Mouse (Mus musculus) neural tube, embryonic 13.5 days (tissue): ENCODE results near the gene Spata5. TPM values are rescaled to one million over a fixed set of nuclear protein-coding genes. Genes with fewer than 3 reads are reported as not detected.
"Not testable (repeated sequence)": the region's sequence is repeated elsewhere in the genome, so short reads cannot be mapped to it uniquely, and the experiment has no call there.

ENCODE experiments used
- ATAC-seq: fragments of 200-750 bp; cut with Nextera tagmentation; 2 replicates; pipeline ENCODE4 v1.8.0; 2017; ENCODE audit warnings: low read depth, mild to moderate bottlenecking, moderate TSS enrichment, moderate library complexity
- H3K27ac ChIP-seq: fragments of 300-500 bp; sonication (generic); replicated peaks from 2 replicates; pipeline ENCODE4 v1.5.1; 2015; ENCODE audit warnings: moderate library complexity, mild to moderate bottlenecking, inconsistent platforms
- H3K27me3 ChIP-seq: fragments of 300-500 bp; sonication (generic); 2 replicates; pipeline ENCODE4 v1.6.1; 2015; ENCODE audit warnings: mild to moderate bottlenecking, inconsistent platforms
- H3K36me3 ChIP-seq: fragments of 300-500 bp; sonication (generic); 2 replicates; pipeline ENCODE4 v1.6.1; 2015; ENCODE audit warnings: mild to moderate bottlenecking, inconsistent platforms
- H3K4me1 ChIP-seq: fragments of 300-500 bp; sonication (generic); replicated peaks from 2 replicates; pipeline ENCODE4 v1.6.1; 2015; ENCODE audit warnings: inconsistent platforms
- H3K4me2 ChIP-seq: fragments of 300-500 bp; sonication (generic); 2 replicates; pipeline ENCODE4 v1.6.1; 2015; ENCODE audit warnings: inconsistent platforms, mild to moderate bottlenecking, moderate library complexity
- H3K4me3 ChIP-seq: fragments of 300-500 bp; sonication (generic); 2 replicates; pipeline ENCODE4 v1.5.1; 2015; ENCODE audit warnings: mild to moderate bottlenecking, inconsistent platforms
- H3K9ac ChIP-seq: fragments of 300-500 bp; sonication (generic); 2 replicates; pipeline ENCODE4 v1.6.1; 2015; ENCODE audit warnings: moderate library complexity, mild to moderate bottlenecking, inconsistent platforms
- H3K9me3 ChIP-seq: fragments of 300-500 bp; sonication (generic); 2 replicates; pipeline ENCODE4 v1.6.1; 2016; ENCODE audit warnings: inconsistent platforms
- WGBS: fragments of 180-500 bp; shearing (Covaris S2); methylation state at CpG from one replicate; pipeline ENCODE4 v1.1.7; 2015; 5-methylcytosine and 5-hydroxymethylcytosine counted together
- polyA plus RNA-seq: library from polyadenylated mRNA; unstranded; fragments of >200 nt; fragmentation: Nextera tagmentation; extraction: Ambion mirVana; gene quantifications from 2 replicates; pipeline ENCODE4 v1.2.1, GENCODE M21; 2015

Spata5 gene
- polyA plus RNA-seq, 1 experiment from 2014 or later = 32.6 TPM

GRCm38 (mm10) chr3:37595721-37596120 is 176.0 kb downstream of the Spata5 start:
- Histone ChIP-seq H3K27ac (no peak overlapping the region), H3K36me3 (no peaks in the 10 kb centered on the region), H3K9me3 (no peaks in the 10 kb centered on the region), H3K4me2 (no peak overlapping the region), H3K4me1 (no peaks in the 10 kb centered on the region), H3K9ac (no peak overlapping the region), H3K27me3 (no peaks in the 10 kb centered on the region), H3K4me3 (no peak overlapping the region)
- WGBS = 54% methylated on average over 10 of the region's 10 CpGs
- ATAC-seq = no peak

DNA sequence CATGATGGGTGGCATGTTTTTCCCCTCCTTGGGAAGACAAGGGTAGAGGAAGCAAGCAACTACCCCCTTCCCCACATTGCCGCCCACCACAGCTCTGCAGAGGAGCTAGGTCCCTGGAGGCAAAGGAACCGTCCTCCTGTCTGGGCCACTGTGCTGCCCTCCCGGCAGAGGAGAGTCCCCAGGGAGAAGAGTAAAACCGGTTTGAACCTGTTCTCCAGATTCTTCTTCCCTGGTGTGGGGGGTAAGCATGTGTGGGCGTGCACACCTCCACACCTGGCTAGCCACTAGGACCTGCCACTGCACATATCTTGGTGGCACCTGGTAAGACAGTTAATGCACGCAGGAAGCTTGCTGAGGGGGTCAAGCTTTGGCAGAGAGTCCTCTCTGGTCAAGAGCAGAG is 176.8 kb downstream of the Spata5 start:
- no peaks in the 10 kb centered on the region for H3K4me1 ChIP-seq
- H3K27me3 ChIP-seq = no peaks in the 10 kb centered on the region
- H3K27ac ChIP-seq = no peak overlapping the region
- H3K4me3 ChIP-seq = no peak overlapping the region
- H3K9ac ChIP-seq = no peak overlapping the region
- no peak overlapping the region for H3K4me2 ChIP-seq
- H3K9me3 ChIP-seq = no peaks in the 10 kb centered on the region
- no peak for ATAC-seq
- WGBS = 73% methylated on average over 6 of the region's 6 CpGs
- no peaks in the 10 kb centered on the region for H3K36me3 ChIP-seq

DNA sequence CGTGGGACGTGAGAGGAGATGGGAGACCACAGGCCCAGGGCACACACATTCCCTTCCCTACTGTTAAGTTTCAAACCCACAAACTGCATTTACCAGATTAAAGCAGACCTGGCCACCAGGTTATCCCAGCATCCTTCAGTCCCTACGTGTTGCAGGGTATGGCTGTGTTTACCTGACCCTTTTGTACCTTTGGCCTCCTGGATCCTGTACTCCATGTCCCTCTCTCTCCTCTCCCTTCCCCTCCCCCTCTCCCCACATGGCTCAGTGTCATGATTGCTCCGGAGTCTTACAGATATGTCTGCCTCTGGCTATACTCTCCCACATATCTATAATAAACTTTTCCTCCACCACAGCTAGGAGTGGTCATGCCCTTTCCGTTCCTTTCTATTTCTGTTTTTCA is 177.5 kb downstream of the Spata5 start:
- H3K9me3 ChIP-seq = no peaks in the 10 kb centered on the region
- H3K27me3 ChIP-seq = no peaks in the 10 kb centered on the region
- no peak overlapping the region for H3K4me2 ChIP-seq
- H3K4me3 ChIP-seq = no peak overlapping the region
- no peaks in the 10 kb centered on the region for H3K4me1 ChIP-seq
- H3K36me3 ChIP-seq = no peaks in the 10 kb centered on the region
- no peak overlapping the region for H3K27ac ChIP-seq
- WGBS = 83% methylated on average over 5 of the region's 5 CpGs
- ATAC-seq = no peak
- H3K9ac ChIP-seq = no peak overlapping the region

- not testable (repeated sequence) for H3K4me2 ChIP-seq, H3K27ac ChIP-seq, H3K4me1 ChIP-seq, H3K27me3 ChIP-seq, ATAC-seq, H3K4me3 ChIP-seq, H3K9ac ChIP-seq, H3K9me3 ChIP-seq, H3K36me3 ChIP-seq
- WGBS = 94% methylated on average over 14 of the region's 14 CpGs
Measured at GRCm38 (mm10) chr3:37599641-37600040, 179.9 kb downstream of the Spata5 start.

GRCm38 (mm10) chr3:37602356-37602755 is 182.7 kb downstream of the Spata5 start:
- no peaks in the 10 kb centered on the region for H3K27me3 ChIP-seq
- no peaks in the 10 kb centered on the region for H3K9me3 ChIP-seq
- H3K4me3 ChIP-seq = no peak overlapping the region
- H3K4me1 ChIP-seq = peaks cover 4% of the 10 kb centered on the region
- no peaks in the 10 kb centered on the region for H3K36me3 ChIP-seq
- H3K27ac ChIP-seq = no peak overlapping the region
- no peak overlapping the region for H3K4me2 ChIP-seq
- WGBS = 91% methylated on average over 9 of the region's 9 CpGs
- ATAC-seq = no peak
- no peak overlapping the region for H3K9ac ChIP-seq

- Histone ChIP-seq H3K4me1 (peaks cover 4% of the 10 kb centered on the region), H3K27ac (no peak overlapping the region), H3K4me3 (no peak overlapping the region), H3K4me2 (no peak overlapping the region), H3K27me3 (no peaks in the 10 kb centered on the region), H3K9me3 (no peaks in the 10 kb centered on the region), H3K9ac (no peak overlapping the region), H3K36me3 (no peaks in the 10 kb centered on the region)
- 90% methylated on average over 7 of the region's 7 CpGs for WGBS
- no peak for ATAC-seq
Measured at GRCm38 (mm10) chr3:37602890-37603289, 183.2 kb downstream of the Spata5 start.

- no peaks in the 10 kb centered on the region for H3K9me3 ChIP-seq
- 87% methylated on average over 3 of the region's 3 CpGs for WGBS
- no peak for ATAC-seq
- no peak overlapping the region for H3K4me2 ChIP-seq
- no peak overlapping the region for H3K27ac ChIP-seq
- H3K9ac ChIP-seq = no peak overlapping the region
- no peak overlapping the region for H3K4me3 ChIP-seq
- peaks cover 4% of the 10 kb centered on the region for H3K4me1 ChIP-seq
- H3K36me3 ChIP-seq = no peaks in the 10 kb centered on the region
- no peaks in the 10 kb centered on the region for H3K27me3 ChIP-seq
Measured at GRCm38 (mm10) chr3:37603541-37603940, 183.8 kb downstream of the Spata5 start.

DNA sequence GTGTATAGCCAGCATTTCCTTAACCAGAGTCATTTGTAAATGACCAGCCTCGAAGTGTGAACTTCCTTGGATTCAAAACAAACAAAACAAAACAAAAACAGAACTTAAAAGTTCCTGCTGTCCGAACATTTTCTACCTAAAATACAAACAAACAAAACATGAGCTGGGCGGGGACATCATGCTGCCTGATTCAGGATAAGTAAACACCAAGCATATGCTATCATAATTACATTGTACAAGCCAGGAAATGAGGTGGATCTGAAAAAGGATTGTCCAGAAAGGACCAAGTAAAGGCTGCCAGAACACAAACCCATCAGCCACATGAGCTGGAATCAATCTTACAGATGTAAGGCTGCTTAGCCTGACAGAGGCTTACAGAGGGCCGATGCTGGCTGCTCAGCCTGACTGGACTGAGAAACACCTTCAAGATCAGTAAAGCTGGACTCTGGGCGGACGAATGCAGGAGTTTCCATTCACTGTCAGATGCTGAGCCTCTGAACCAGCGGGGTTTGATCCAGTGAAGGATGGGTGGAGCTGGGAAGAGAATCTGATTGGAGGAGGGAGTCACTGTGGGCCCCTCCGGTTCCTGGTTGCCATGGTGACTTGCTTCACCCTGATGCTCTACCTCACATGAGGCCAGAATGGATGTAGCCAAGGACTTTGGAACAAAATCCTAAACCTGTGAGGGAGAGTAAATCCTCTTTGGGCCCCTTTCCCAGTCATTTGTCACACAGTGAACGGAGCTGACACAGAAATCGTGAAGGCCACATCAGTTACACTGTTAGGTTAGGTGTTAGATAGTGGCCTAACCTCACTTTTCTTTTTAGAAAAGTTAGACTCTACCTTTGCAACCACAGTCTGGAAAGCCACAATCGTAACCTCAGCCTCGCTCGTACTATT is 185.5 kb downstream of the Spata5 start:
- no peaks in the 10 kb centered on the region for H3K9me3 ChIP-seq
- peaks cover 4% of the 10 kb centered on the region for H3K4me1 ChIP-seq
- no peaks in the 10 kb centered on the region for H3K27me3 ChIP-seq
- ATAC-seq = no peak
- no peak overlapping the region for H3K27ac ChIP-seq
- H3K4me2 ChIP-seq = no peak overlapping the region
- no peak overlapping the region for H3K9ac ChIP-seq
- 68% methylated on average over 13 of the region's 13 CpGs for WGBS
- no peaks in the 10 kb centered on the region for H3K36me3 ChIP-seq
- no peak overlapping the region for H3K4me3 ChIP-seq

DNA sequence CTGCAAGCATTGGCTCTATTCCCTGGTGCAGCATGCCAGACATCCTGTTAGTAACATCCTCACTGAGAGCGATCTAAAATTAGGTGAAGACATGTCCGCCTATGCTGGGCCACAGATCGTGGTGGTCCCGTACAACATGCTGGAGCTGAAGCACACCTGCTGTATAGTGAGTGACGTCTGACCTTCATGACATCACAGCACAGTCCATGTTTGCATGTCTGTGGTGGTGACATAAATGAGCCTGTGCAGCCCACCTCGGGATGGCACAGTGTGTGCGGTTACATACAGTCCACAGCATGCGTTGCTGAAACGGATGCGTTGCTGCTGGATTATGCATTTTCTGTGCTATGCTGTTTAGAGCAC is 186.2 kb downstream of the Spata5 start:
- H3K4me2 ChIP-seq = no peak overlapping the region
- H3K4me3 ChIP-seq = no peak overlapping the region
- H3K27me3 ChIP-seq = no peaks in the 10 kb centered on the region
- no peaks in the 10 kb centered on the region for H3K9me3 ChIP-seq
- H3K9ac ChIP-seq = no peak overlapping the region
- H3K27ac ChIP-seq = no peak overlapping the region
- H3K36me3 ChIP-seq = no peaks in the 10 kb centered on the region
- 92% methylated on average over 10 of the region's 10 CpGs for WGBS
- ATAC-seq = no peak
- peaks cover 4% of the 10 kb centered on the region for H3K4me1 ChIP-seq

GRCm38 (mm10) chr3:37608926-37609325 is 189.2 kb downstream of the Spata5 start:
- WGBS = 87% methylated on average over 4 of the region's 4 CpGs
- ATAC-seq = no peak

GRCm38 (mm10) chr3:37610670-37611069 is 191.0 kb downstream of the Spata5 start:
- no peak for ATAC-seq
- H3K9me3 ChIP-seq = no peaks in the 10 kb centered on the region
- H3K4me1 ChIP-seq = no peaks in the 10 kb centered on the region
- H3K27ac ChIP-seq = no peak overlapping the region
- H3K9ac ChIP-seq = no peak overlapping the region
- H3K36me3 ChIP-seq = no peaks in the 10 kb centered on the region
- no peaks in the 10 kb centered on the region for H3K27me3 ChIP-seq
- 88% methylated on average over 2 of the region's 2 CpGs for WGBS
- no peak overlapping the region for H3K4me2 ChIP-seq
- no peak overlapping the region for H3K4me3 ChIP-seq

More at GRCm38 (mm10) chr3:37608926-37609325, 189.2 kb downstream of the Spata5 start:
- no peaks in the 10 kb centered on the region for H3K36me3 ChIP-seq
- no peak overlapping the region for H3K9ac ChIP-seq
- peaks cover 4% of the 10 kb centered on the region for H3K4me1 ChIP-seq
- no peak overlapping the region for H3K27ac ChIP-seq
- H3K4me2 ChIP-seq = no peak overlapping the region
- no peaks in the 10 kb centered on the region for H3K9me3 ChIP-seq
- no peaks in the 10 kb centered on the region for H3K27me3 ChIP-seq
- no peak overlapping the region for H3K4me3 ChIP-seq

DNA sequence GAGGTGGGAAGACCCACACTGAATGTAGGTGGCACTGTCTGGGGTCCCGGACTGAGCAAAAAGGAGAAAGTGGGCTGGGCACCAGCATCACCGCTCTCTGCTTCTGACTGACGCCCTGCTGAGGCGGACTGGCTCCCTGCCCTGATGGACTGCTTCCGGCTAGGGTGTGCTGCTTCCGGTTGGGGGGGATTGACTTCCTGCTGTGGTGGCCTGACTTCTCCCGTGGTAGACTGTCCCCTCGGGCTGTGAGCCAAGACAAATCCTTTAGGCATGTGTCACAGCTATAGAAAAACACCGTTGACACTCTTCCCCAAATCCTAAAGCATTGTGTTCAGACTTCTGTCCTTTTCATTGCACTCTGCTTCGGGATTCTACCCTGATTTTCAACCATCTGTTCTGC is 194.0 kb downstream of the Spata5 start:
- no peak for ATAC-seq
- WGBS = 68% methylated on average over 10 of the region's 10 CpGs
- H3K27ac ChIP-seq = no peak overlapping the region

More for the DNA sequence above, 194.0 kb downstream of the Spata5 start:
- no peak overlapping the region for H3K4me2 ChIP-seq
- no peaks in the 10 kb centered on the region for H3K36me3 ChIP-seq
- H3K4me3 ChIP-seq = no peak overlapping the region
- H3K27me3 ChIP-seq = no peaks in the 10 kb centered on the region
- H3K9me3 ChIP-seq = no peaks in the 10 kb centered on the region
- no peaks in the 10 kb centered on the region for H3K4me1 ChIP-seq
- no peak overlapping the region for H3K9ac ChIP-seq
